Mouse (Mus musculus) frontal cortex, adult 2 months (tissue): ENCODE results near the gene Prune2. TPM values are rescaled to one million over a fixed set of nuclear protein-coding genes. Genes with fewer than 3 reads are reported as not detected.
A peak's percentile ranks its signal among the peaks of the same experiment; 100 is the strongest.

Experiments used
- DNase-seq, 2 experiments: peaks; one replicate each; pipeline ENCODE4 v3.0.0; 2022; ENCODE audit warnings: low spot score in 1 of 2; ENCODE audit errors: extremely low spot score in 1 of 2
- polyA plus RNA-seq: library from polyadenylated mRNA; depleted of rRNA; stranded (reverse); fragments of >200 nt; gene quantifications from 2 replicates; pipeline ENCODE4 v1.2.3, GENCODE M21; 2012; rRNA removed

Gene Prune2
- polyA plus RNA-seq, 1 experiment = 72.7 TPM

- no peak for DNase-seq
These were observed 295.5 kb downstream of the Prune2 start for GRCm38 (mm10) chr19:17251453-17251852.

GRCm38 (mm10) chr19:17252845-17253244 is 296.9 kb downstream of the Prune2 start:
- DNase-seq = no peak

GRCm38 (mm10) chr19:17255511-17255910 is 299.6 kb downstream of the Prune2 start:
- no peak for DNase-seq

GRCm38 (mm10) chr19:17256388-17256787 is 300.5 kb downstream of the Prune2 start:
- DNase-seq = no peak

- no peak for DNase-seq
These were observed 300.9 kb downstream of the Prune2 start for GRCm38 (mm10) chr19:17256867-17257266.

- DNase-seq = no peak
These were observed 307.3 kb downstream of the Prune2 start for GRCm38 (mm10) chr19:17263181-17263580.

GRCm38 (mm10) chr19:17263679-17264370 is 307.9 kb downstream of the Prune2 start:
- DNase-seq = no peak

- peak in 1 of 2 experiments; percentile 12 for DNase-seq
These were observed 308.7 kb downstream of the Prune2 start for GRCm38 (mm10) chr19:17264481-17265196.

GRCm38 (mm10) chr19:17268669-17269068 is 312.8 kb downstream of the Prune2 start:
- no peak for DNase-seq

GRCm38 (mm10) chr19:17271179-17271622 is 315.3 kb downstream of the Prune2 start:
- no peak for DNase-seq

- DNase-seq = no peak
These were observed 317.1 kb downstream of the Prune2 start for GRCm38 (mm10) chr19:17272988-17273387.

Other genes starting within 250 kb of the Prune2 start
- gene Vps13a, start 175.2 kb upstream of the Prune2 start, polyA plus RNA-seq = 35.8 and 41.8 TPM in 2 replicates
- not detected in 2 replicates for gene Foxb2, start 82.3 kb upstream of the Prune2 start, polyA plus RNA-seq